Mouse (Mus musculus) thymus, postnatal 4 days (tissue): ENCODE data around the gene Gm21988.

Source experiments
- DNase-seq: peaks from one replicate; pipeline ENCODE4 v3.0.0; 2021

The Gm21988 gene

GRCm38 (mm10) chr11:70239541-70240279, at the start of gene Gm21988, which contains the start of gene Rnasek:
Gene Gm21988, minus strand, starts transcription at chr11:70239830.
Gene Rnasek, minus strand, starts transcription at chr11:70239842.
- DNase-seq = peak; percentile 77

- DNase-seq = no peak
Measured at GRCm38 (mm10) chr11:70289236-70289635, 49.6 kb upstream of the Gm21988 start.

GRCm38 (mm10) chr11:70288102-70288501, 48.5 kb upstream of the Gm21988 start:
- DNase-seq = no peak

DNA sequence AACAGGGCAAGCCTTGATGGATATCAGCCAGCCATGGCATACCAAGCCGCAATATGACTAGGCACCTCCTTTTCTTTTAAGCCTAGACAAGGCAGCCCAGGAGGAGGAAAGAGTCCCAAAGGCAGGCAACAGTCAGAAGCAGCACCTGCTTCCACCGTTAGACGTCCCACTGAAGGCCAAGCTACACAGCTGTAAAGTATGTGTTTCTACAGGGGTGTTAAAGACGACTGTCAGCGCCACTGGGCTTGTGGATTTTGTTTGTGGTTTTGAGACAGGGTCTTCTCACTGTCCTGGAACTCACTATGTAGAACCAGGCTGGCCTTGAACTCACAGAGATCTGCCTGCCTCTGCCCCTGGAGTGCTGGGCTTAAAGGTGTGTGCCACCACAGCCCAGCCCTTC, 46.1 kb upstream of the Gm21988 start:
- peak; percentile 57 for DNase-seq

- no peak for DNase-seq
Measured at GRCm38 (mm10) chr11:70284757-70285156, 45.1 kb upstream of the Gm21988 start.

DNA sequence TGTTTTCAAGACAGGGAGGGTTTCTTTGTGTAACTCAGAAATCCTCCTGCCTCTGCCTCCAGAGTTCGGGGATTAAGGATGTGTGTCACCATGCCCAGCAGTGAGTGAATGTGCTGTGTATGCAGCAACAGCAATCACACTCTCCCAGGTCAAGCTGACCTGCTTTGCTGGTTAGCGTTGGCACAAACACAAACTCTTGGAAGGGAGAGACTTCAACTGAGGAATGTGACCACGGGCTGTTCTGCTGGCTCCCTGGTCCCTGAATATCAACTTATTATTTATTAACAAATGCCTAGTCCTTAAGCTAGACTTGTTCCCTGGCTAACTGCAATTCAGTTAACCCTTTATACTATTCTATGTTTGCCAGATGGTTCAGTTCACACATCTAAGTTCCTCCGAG, 44.0 kb upstream of the Gm21988 start:
- no peak for DNase-seq

DNA sequence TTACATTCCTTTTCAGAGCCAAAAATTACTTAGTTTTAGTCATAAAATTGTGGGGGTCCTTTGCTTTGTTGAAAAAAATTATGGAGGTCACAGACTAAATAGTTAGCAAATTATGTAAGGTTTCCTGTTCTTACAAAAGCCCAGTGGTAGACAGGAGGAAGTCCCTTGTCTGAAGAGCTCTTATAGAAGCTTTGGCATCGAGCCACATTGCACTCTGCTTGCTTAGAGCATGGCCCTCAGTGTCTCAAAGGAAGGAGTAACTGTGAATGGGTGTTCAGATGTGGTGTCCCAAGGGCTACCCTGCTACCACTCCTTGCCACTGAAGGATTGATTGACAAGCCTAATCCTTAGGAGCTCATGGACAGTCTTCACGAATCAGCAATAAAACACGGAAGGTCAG, 40.8 kb upstream of the Gm21988 start:
- no peak for DNase-seq

DNA sequence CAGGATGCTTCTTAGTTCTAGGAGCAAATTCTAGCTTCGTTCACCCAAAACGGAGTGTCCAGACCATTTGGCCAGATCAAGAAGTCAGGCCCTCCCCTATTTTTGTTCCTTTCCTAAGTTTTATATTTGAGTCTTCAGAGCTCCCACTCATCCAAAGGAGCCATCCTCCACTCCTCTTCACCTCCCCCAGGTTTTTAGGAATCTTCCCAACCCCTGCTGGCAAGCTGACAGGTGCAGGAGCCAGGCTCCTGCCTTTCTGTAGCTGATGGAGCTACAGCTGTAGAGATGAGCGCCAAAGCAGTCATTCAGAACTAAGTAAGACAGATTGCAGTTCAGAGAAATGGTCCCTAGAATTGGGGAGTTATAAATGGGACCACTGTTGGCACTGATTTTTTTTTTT, 39.3 kb upstream of the Gm21988 start:
- no peak for DNase-seq

DNA sequence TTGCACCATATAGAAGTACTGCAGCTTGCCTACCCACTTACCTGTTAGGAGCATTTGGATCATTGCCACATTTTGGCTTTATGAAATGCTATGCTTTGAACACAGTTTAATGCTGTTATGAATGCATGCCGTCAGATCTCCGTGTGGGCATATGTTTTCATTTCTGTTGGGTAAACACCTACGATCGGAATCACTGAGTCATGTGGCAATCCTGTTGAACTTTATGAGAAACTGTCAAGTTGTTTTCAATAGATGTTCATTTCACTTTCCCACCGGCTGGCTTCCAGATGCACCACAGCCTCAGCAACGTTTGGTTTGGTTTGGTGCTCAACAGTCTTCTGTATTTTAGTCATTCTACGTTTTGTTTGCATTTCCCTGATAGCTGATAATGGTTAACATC, 32.0 kb upstream of the Gm21988 start:
- DNase-seq = no peak

GRCm38 (mm10) chr11:70266405-70266804, 26.8 kb upstream of the Gm21988 start:
- DNase-seq = no peak

DNA sequence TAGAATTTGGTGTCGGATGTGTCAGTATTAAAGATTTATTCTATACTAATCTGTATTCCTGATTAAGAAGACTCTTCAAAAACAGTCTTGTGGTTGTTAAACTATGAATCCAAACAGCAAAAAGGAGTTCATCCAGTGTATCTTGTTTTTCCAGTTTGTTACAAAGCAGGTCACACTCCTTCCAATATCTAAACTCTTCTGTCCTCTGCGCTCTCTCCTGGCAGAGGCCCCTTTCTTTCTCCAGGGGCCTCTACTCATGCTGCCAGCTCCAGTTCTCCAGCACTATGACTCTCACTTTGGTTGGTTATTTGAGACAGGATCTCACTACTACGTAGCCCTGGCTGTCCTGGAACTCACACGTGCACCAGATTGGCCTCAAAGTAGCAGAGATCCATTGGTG, 26.2 kb upstream of the Gm21988 start:
- no peak for DNase-seq

- peak; percentile 66 for DNase-seq
Measured at GRCm38 (mm10) chr11:70265252-70265651, 25.6 kb upstream of the Gm21988 start.

- DNase-seq = no peak
Measured at GRCm38 (mm10) chr11:70259035-70259434, 19.4 kb upstream of the Gm21988 start.

DNA sequence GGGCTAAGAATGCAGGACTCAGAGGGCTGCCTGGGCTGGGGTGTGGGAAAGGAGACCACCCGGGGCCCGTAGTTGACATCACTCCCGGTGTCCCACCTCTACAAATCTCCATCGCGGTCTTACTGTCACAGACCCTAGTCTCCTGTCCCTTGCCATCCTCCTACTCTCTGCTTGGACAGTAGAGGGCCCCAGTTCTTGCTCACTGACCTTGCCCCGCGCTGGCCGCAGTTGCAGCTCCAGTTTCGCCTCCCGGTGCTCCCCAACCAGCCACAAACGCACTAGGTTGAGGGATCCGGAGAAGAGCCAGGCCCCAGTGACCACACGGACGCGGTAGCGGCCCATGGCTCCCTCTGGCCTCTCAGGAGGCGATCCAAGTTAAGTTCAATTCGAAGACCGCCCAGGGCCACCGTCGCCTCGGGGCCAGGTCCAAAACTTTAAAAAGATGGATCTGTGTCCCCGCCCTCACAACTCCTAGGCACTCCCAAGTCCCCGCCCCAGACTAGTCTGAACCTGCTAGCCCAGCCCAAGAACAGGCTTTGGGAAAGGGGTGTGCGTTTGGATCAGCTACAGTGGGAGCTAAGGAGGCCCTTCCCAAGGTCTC, 15.4 kb upstream of the Gm21988 start, which contains the start of gene Alox12:
TSS of gene Alox12 (minus strand) at position 423 of the 601 bp plus-strand sequence.
- DNase-seq = no peak

GRCm38 (mm10) chr11:70254337-70254736, 14.7 kb upstream of the Gm21988 start:
- peak; percentile 29 for DNase-seq

DNA sequence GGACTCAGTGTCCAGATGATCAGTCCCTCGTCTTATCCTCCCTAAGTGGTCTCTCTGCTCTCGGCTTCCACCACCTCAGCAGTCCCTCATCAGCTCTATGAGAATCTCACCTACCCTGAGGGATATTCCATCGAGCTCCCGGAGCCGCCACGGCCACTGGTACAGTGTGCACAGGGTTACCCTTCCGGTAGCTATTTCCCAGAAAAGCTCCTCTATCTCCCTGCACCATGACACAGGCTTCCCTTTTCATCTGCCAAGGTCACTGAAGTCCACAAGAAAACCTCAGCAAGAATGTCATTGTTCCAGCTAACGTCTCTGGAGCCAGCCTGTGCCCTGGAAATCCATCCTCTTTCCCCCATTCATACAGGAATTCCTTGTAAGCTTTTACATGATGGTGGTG, 12.2 kb upstream of the Gm21988 start:
- no peak for DNase-seq

- no peak for DNase-seq
Measured at GRCm38 (mm10) chr11:70250150-70250549, 10.5 kb upstream of the Gm21988 start.

GRCm38 (mm10) chr11:70247136-70247845, 7.7 kb upstream of the Gm21988 start:
- peak; percentile 88 for DNase-seq

DNA sequence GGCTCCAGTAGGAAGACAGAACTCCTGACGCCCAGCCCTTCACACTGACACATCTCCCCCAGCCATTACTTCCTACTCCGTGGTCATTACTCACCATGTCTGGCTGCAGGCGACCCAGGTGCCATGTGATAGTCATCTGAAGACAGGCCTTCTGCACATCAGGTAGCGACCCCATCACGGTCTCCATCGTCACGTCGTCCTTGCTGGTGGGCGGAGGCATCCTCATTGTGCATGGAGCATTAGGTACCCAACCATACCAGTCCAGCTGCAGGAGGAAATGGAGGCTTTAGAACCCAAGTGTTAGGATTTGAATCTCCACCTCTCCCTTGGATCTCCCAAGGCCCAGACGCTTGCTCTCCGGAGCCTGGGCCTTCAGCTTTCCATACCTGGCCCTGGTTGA, 3.0 kb upstream of the Gm21988 start:
- DNase-seq = no peak

GRCm38 (mm10) chr11:70238591-70239440, 814 bp downstream of the Gm21988 start:
- no peak for DNase-seq

GRCm38 (mm10) chr11:70237457-70238167, 2.0 kb downstream of the Gm21988 start, which contains the start of gene 0610010K14Rik:
Gene 0610010K14Rik, minus strand, starts transcription at chr11:70237914.
- DNase-seq = peak; percentile 98

DNA sequence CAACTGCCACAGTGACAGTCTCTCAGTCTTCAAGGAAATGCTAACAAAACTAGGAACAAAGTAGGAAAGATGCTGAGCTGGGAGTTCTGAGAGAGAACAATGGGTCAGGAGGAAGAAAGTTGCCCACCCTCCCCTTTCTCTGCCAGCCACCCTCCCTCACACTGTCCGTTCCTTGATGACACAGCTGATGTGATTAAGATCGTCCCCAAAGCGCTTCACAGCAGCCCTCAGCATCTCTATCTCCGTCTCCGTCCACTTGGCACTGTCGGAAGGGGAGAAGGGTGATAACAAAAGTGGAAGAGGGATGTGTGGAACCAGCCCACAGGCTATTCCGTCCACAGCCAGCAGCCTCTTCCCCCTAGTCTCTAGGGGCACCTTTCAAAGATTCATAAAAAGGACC, 2.9 kb downstream of the Gm21988 start:
- peak; percentile 15 for DNase-seq
